Mouse (Mus musculus) adrenal gland, adult (tissue): ENCODE data around the gene Tsx.

Experiments used
- DNase-seq, 2 experiments: peaks; one replicate each; pipeline ENCODE4 v3.0.0; 2022 to 2023; ENCODE audit warnings: low spot score in 1 of 2; ENCODE audit not compliant: inconsistent age in 2 of 2

Gene Tsx

DNA sequence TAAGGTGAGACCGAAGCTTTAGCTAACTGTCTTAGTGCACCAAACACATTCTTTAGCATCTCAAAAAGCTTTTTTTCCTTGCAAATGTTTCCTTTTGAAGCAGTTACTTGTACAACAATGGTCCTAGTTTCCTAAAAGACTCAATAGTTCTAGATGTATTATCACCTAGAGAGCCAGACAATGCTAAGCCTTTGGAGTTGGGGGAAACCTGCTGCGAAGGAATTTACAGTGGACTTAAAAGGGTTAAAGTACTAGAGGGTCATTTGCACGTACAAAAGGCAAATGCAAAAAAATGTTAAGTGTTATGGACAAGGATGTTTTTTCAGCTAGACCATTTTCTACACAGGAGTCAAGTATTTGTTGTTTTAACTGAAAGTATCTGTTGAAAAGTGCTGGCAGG, 58.1 kb downstream of the Tsx start:
- no peak for DNase-seq
